Mouse (Mus musculus) small intestine, adult 2 months (tissue): ENCODE measurements around the gene Dlg5.

Source experiments
- CTCF ChIP-seq: fragments of 200-500 bp; IDR thresholded peaks from 2 replicates; pipeline ENCODE4 v1.5.1; 2012; ENCODE audit warnings: low read depth, mild to moderate bottlenecking, control low read depth, inconsistent platforms, low read length, moderate library complexity, mixed read lengths; ENCODE audit not compliant: insufficient replicate concordance, insufficient read length; ENCODE audit errors: extremely low read depth
- POLR2A ChIP-seq: fragments of 200-500 bp; IDR thresholded peaks from 2 replicates; pipeline ENCODE4 v1.6.1; 2012; ENCODE audit warnings: low read depth, mild to moderate bottlenecking, control low read depth, inconsistent platforms, low read length, moderate library complexity

GRCm38 (mm10) chr14:24262915-24263314, 17.2 kb upstream of the Dlg5 start:
- TF ChIP-seq CTCF (no peak), POLR2A (no peak)
